21 mouse cellular contexts compared by ENCODE assay signal in the genomic region with DNA sequence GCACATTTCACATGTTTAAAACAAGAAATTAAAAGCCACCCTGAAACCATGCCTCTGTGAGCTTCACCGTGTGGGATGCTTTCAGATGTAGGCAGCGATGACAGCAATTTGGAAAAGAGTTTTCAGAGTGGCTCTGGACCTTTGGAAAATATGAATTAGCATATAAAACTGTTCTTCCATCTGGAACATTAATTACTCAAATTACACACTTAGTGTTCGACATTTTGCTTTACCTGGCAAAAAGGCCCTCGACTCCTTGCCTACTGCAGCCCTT.
DNase-seq lines count a peak whose midpoint lies in the region; ATAC-seq and TF ChIP-seq lines count a peak whose summit lies in the region.
"Had no signal": no experiment of that assay in that cellular context is flagged by ENCODE, and none has a peak within 500 bp of the region (broad histone marks: within the 10 kb centered on the region; RNA-seq: fewer than 3 reads in every experiment).

No protein-coding gene starts in this region.

- no peak for TF ChIP-seq CTCF in layer of hippocampus, adult 2 months (conservative IDR thresholded peaks at IDR 0.05)
- TF ChIP-seq CTCF in stomach, postnatal 0 days (IDR thresholded peaks at IDR 0.05; ENCODE audit: low read depth) = no peak

- H3K4me1 ChIP-seq in stomach, embryonic 14.5 days (ENCODE audit: control insufficient read depth, insufficient read depth, low read length) = peaks cover 12% of the 10 kb centered on the region; the same call in 1 of the 2 replicates
- H3K4me1 ChIP-seq in stomach, postnatal 0 days (replicated peaks; ENCODE audit: control insufficient read depth, insufficient read depth) = no peaks in the 10 kb centered on the region
- H3K4me1 ChIP-seq in midbrain, embryonic 16.5 days (ENCODE audit: control insufficient read depth, insufficient read depth, low read length) = peaks cover 24% of the 10 kb centered on the region
- H3K4me1 ChIP-seq: heart, embryonic 10.5 days; heart, embryonic 15.5 days; liver, embryonic 15.5 days had no signal

- no peak overlapping the region for H3K9ac ChIP-seq in stomach, embryonic 14.5 days (replicated peaks; ENCODE audit: low read depth, low read length)
- no peak overlapping the region for H3K9ac ChIP-seq in stomach, postnatal 0 days (ENCODE audit: low read length)
- no peak overlapping the region for H3K9ac ChIP-seq in midbrain, embryonic 16.5 days (ENCODE audit: low read depth, low read length)
- H3K9ac ChIP-seq: heart, embryonic 15.5 days; liver, embryonic 15.5 days; lung, embryonic 14.5 days had no signal

- no peaks in the 10 kb centered on the region for H3K9me3 ChIP-seq in stomach, embryonic 14.5 days (ENCODE audit: control insufficient read depth, low read depth, low read length)
- H3K9me3 ChIP-seq in stomach, postnatal 0 days (ENCODE audit: control insufficient read depth, low read length) = no peaks in the 10 kb centered on the region
- no peaks in the 10 kb centered on the region for H3K9me3 ChIP-seq in midbrain, embryonic 16.5 days (replicated peaks; ENCODE audit: control insufficient read depth, low read length, poor library complexity, severe bottlenecking)
- H3K9me3 ChIP-seq: heart, embryonic 10.5 days; heart, embryonic 15.5 days; liver, embryonic 15.5 days had no signal

- H3K27me3 ChIP-seq in stomach, embryonic 14.5 days (ENCODE audit: control insufficient read depth, insufficient read depth, low read length) = no peaks in the 10 kb centered on the region
- no peaks in the 10 kb centered on the region for H3K27me3 ChIP-seq in stomach, postnatal 0 days (ENCODE audit: control insufficient read depth, insufficient read depth, low read length)
- H3K27me3 ChIP-seq in midbrain, embryonic 16.5 days (ENCODE audit: control insufficient read depth, insufficient read depth, low read depth, low read length) = no peaks in the 10 kb centered on the region
- H3K27me3 ChIP-seq: CH12.LX; heart, embryonic 15.5 days; liver, embryonic 15.5 days had no signal

- no peak for ATAC-seq in stomach, embryonic 14.5 days (ENCODE audit: insufficient number of reproducible peaks, insufficient read depth, low FRiP score, low read depth)
- no peak for ATAC-seq in stomach, postnatal 0 days (ENCODE audit: low FRiP score, low TSS enrichment)
- ATAC-seq in midbrain, embryonic 16.5 days = no peak
- ATAC-seq: activated CD4-positive, CD25-positive, alpha-beta regulatory T cell, adult 4 months had no signal

- H3K4me3 ChIP-seq in layer of hippocampus, adult 2 months = no peak overlapping the region
- H3K4me3 ChIP-seq in stomach, embryonic 14.5 days (ENCODE audit: low read depth, low read length) = no peak overlapping the region
- H3K4me3 ChIP-seq in stomach, postnatal 0 days (ENCODE audit: low read depth, low read length) = no peak overlapping the region
- H3K4me3 ChIP-seq in midbrain, embryonic 16.5 days (ENCODE audit: low read depth, low read length) = no peak overlapping the region
- H3K4me3 ChIP-seq: heart, embryonic 10.5 days; heart, embryonic 15.5 days; liver, embryonic 15.5 days had no signal

- H3K4me2 ChIP-seq in stomach, embryonic 14.5 days (replicated peaks; ENCODE audit: low read depth, low read length) = no peak overlapping the region
- H3K4me2 ChIP-seq in stomach, postnatal 0 days (replicated peaks; ENCODE audit: low read depth) = no peak overlapping the region
- no peak overlapping the region for H3K4me2 ChIP-seq in midbrain, embryonic 16.5 days (ENCODE audit: low read length)
- H3K4me2 ChIP-seq: heart, embryonic 15.5 days; liver, embryonic 15.5 days; lung, embryonic 14.5 days had no signal

- H3K27ac ChIP-seq in layer of hippocampus, adult 2 months = peak overlapping the region; percentile 88
- peak overlapping the region; percentile 61; the same call in 1 of the 2 replicates for H3K27ac ChIP-seq in stomach, embryonic 14.5 days (ENCODE audit: low read length)
- no peak overlapping the region for H3K27ac ChIP-seq in stomach, postnatal 0 days (replicated peaks)
- peak overlapping the region; percentile 57 for H3K27ac ChIP-seq in midbrain, embryonic 16.5 days (ENCODE audit: low read length)
- H3K27ac ChIP-seq: heart, embryonic 10.5 days; heart, embryonic 15.5 days; kidney, postnatal 0 days; liver, embryonic 15.5 days had no signal

- no peaks in the 10 kb centered on the region for H3K36me3 ChIP-seq in stomach, embryonic 14.5 days (ENCODE audit: control insufficient read depth, insufficient read depth, low read length)
- H3K36me3 ChIP-seq in stomach, postnatal 0 days (ENCODE audit: control insufficient read depth, insufficient read depth, low read length) = no peaks in the 10 kb centered on the region
- H3K36me3 ChIP-seq in midbrain, embryonic 16.5 days (ENCODE audit: control insufficient read depth, insufficient read depth, low read length) = no peaks in the 10 kb centered on the region
- H3K36me3 ChIP-seq: heart, embryonic 10.5 days; heart, embryonic 15.5 days; liver, embryonic 15.5 days had no signal

- 77% methylated on average over 4 of the region's 4 CpGs for WGBS in stomach, embryonic 14.5 days
- WGBS in stomach, postnatal 0 days = 81% methylated on average over 4 of the region's 4 CpGs
- 80% methylated on average over 4 of the region's 4 CpGs for WGBS in midbrain, embryonic 16.5 days

- TF ChIP-seq EP300 in stomach, postnatal 0 days (optimal IDR thresholded peaks at IDR 0.05) = no peak

- no peak for DNase-seq in layer of hippocampus, adult 2 months (ENCODE audit: low spot score in 2 of 2)
- no peak for DNase-seq in layer of hippocampus, adult 9-11 months
- DNase-seq in stomach, postnatal 0 days (ENCODE audit: low spot score) = no peak
- DNase-seq in urinary bladder, adult 2 months (ENCODE audit: low spot score) = no peak
- DNase-seq: adrenal gland, adult 2 months; B cell, adult 2 months; cerebellum, adult 8-10 months; gastrocnemius, postnatal 25 days; heart, adult 11 months; kidney, adult 8-10 months; spleen, adult 18-20 months; thymus, postnatal 4 days had no signal
